Mouse (Mus musculus) neural tube, embryonic 11.5 days (tissue): ENCODE data around the gene Spag7. TPM values are rescaled to one million over a fixed set of nuclear protein-coding genes. Genes with fewer than 3 reads are reported as not detected.

Experiments used
- ATAC-seq: fragments of 200-750 bp; cut with Nextera tagmentation; 2 replicates; pipeline ENCODE4 v1.8.0; 2017; ENCODE audit warnings: moderate number of reproducible peaks, mild to moderate bottlenecking, moderate TSS enrichment, moderate library complexity; ENCODE audit not compliant: insufficient read depth, low FRiP score, low TSS enrichment
- DNase-seq: peaks from one replicate; pipeline ENCODE4 v3.0.0-alpha.2; 2015; ENCODE audit warnings: low spot score
- H3K27ac ChIP-seq: fragments of 300-500 bp; sonication (generic); 2 replicates; pipeline ENCODE4 v1.5.1; 2014; ENCODE audit warnings: low read depth, mild to moderate bottlenecking, low read length
- H3K27me3 ChIP-seq: fragments of 300-500 bp; sonication (generic); 2 replicates; pipeline ENCODE4 v1.6.1; 2014; ENCODE audit warnings: mild to moderate bottlenecking, low read length, mixed read lengths; ENCODE audit not compliant: control insufficient read depth, insufficient read depth
- H3K36me3 ChIP-seq: fragments of 300-500 bp; sonication (generic); 2 replicates; pipeline ENCODE4 v1.6.1; 2014; ENCODE audit warnings: mild to moderate bottlenecking, low read length, moderate library complexity, mixed read lengths; ENCODE audit not compliant: control insufficient read depth, insufficient read depth
- H3K4me1 ChIP-seq: fragments of 300-500 bp; sonication (generic); 2 replicates; pipeline ENCODE4 v1.6.1; 2014; ENCODE audit warnings: low read length, mixed read lengths; ENCODE audit not compliant: control insufficient read depth, insufficient read depth
- H3K4me2 ChIP-seq: fragments of 300-500 bp; sonication (generic); 2 replicates; pipeline ENCODE4 v1.6.1; 2014; ENCODE audit warnings: low read depth, mild to moderate bottlenecking, moderate library complexity
- H3K4me3 ChIP-seq: fragments of 300-500 bp; sonication (generic); 2 replicates; pipeline ENCODE4 v1.5.1; 2014; ENCODE audit warnings: low read depth, low read length
- H3K9ac ChIP-seq: fragments of 300-500 bp; sonication (generic); 2 replicates; pipeline ENCODE4 v1.6.1; 2014; ENCODE audit warnings: mild to moderate bottlenecking, low read length
- H3K9me3 ChIP-seq: fragments of 300-500 bp; sonication (generic); 2 replicates; pipeline ENCODE4 v1.6.1; 2016; ENCODE audit warnings: low read length; ENCODE audit not compliant: control insufficient read depth
- WGBS: fragments of 180-500 bp; shearing (Covaris S2); extraction: QIAGEN DNeasy Blood & Tissue Kit; methylation state at CpG from one replicate; pipeline ENCODE4 v1.1.7; 2014; 5-methylcytosine and 5-hydroxymethylcytosine counted together
- polyA plus RNA-seq: library from polyadenylated mRNA; unstranded; fragments of >200 nt; fragmentation: Nextera tagmentation; extraction: Ambion mirVana; gene quantifications from 2 replicates; pipeline ENCODE4 v1.2.1, GENCODE M21; 2014

The Spag7 gene
- polyA plus RNA-seq, 1 experiment from 2014 or later = 152 TPM

DNA sequence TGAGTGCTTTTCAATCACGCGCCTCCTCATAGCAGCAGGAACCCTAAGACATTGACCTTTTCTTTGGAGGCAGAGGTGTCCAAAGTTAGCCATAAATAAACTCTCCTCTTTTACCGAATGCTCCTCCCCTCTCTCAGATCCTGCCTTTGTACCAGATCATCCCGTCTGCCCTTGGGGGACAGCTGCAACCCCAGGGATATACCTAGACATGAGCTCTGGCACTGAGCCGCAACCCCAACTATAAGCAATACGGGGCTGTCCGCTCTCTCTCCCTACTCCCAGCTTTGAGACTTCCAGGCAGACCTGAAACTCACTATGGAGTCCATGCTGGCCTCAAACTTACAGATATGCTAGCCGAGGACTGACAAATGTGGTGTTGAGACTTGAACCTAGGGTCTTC is 2.5 kb downstream of the Spag7 start:
- Histone ChIP-seq H3K9me3 (no peaks in the 10 kb centered on the region), H3K36me3 (peaks cover 14% of the 10 kb centered on the region; the same call in 1 of the 2 replicates), H3K4me2 (no peak overlapping the region), H3K9ac (no peak overlapping the region), H3K4me1 (peaks cover 8% of the 10 kb centered on the region; the same call in 1 of the 2 replicates), H3K27me3 (no peaks in the 10 kb centered on the region), H3K4me3 (no peak overlapping the region), H3K27ac (no peak overlapping the region)
- WGBS = 94% methylated on average over 8 of the region's 8 CpGs
- DNase-seq = no peak
- ATAC-seq = no peak

GRCm38 (mm10) chr11:70664741-70665140 is 4.5 kb downstream of the Spag7 start:
- H3K4me1 ChIP-seq = 0 out of 2 replicates have a peak, but pooled peaks cover 4% of the 10 kb centered on the region
- no peak for ATAC-seq
- WGBS = 93% methylated on average over 9 of the region's 9 CpGs

GRCm38 (mm10) chr11:70663957-70664356 is 5.3 kb downstream of the Spag7 start:
- H3K4me2 ChIP-seq = no peak overlapping the region
- H3K27ac ChIP-seq = no peak overlapping the region
- ATAC-seq = no peak
- H3K9me3 ChIP-seq = no peaks in the 10 kb centered on the region
- H3K4me1 ChIP-seq = 0 out of 2 replicates have a peak, but pooled peaks cover 4% of the 10 kb centered on the region
- no peak for DNase-seq
- H3K36me3 ChIP-seq = peaks cover 14% of the 10 kb centered on the region; the same call in 1 of the 2 replicates
- WGBS = 93% methylated on average over 6 of the region's 6 CpGs
- H3K9ac ChIP-seq = no peak overlapping the region
- H3K27me3 ChIP-seq = no peaks in the 10 kb centered on the region
- no peak overlapping the region for H3K4me3 ChIP-seq

More at GRCm38 (mm10) chr11:70664741-70665140, 4.5 kb downstream of the Spag7 start:
- Histone ChIP-seq H3K9me3 (no peaks in the 10 kb centered on the region), H3K9ac (no peak overlapping the region), H3K27ac (no peak overlapping the region), H3K36me3 (peaks cover 14% of the 10 kb centered on the region; the same call in 1 of the 2 replicates), H3K4me2 (no peak overlapping the region), H3K27me3 (no peaks in the 10 kb centered on the region), H3K4me3 (no peak overlapping the region)
- DNase-seq = no peak

DNA sequence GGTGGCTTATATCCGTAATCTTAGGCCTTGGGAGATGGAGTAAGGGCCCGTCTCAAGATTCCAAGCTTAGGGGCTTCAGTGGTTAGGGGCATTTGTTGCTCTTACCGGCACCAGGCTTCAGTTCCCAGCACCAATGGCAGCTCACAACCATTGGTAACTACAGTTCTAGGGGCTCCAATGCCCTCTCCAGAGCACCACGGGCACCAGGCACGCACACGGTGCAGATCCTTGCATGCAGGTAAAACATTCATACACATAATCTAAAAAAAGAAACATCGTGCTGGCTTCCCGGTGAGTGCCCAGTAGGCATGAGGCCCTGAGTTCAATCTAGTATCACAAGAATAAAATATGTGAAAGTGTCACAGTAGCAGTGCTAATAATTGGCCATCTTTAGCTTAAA is 6.1 kb downstream of the Spag7 start:
- H3K9me3 ChIP-seq = no peaks in the 10 kb centered on the region
- ATAC-seq (no peak), DNase-seq (no peak)
- no peak overlapping the region for H3K27ac ChIP-seq
- no peak overlapping the region for H3K4me3 ChIP-seq
- no peak overlapping the region for H3K9ac ChIP-seq
- H3K27me3 ChIP-seq = no peaks in the 10 kb centered on the region
- H3K36me3 ChIP-seq = peaks cover 14% of the 10 kb centered on the region; the same call in 1 of the 2 replicates
- no peak overlapping the region for H3K4me2 ChIP-seq
- WGBS = 93% methylated on average over 8 of the region's 8 CpGs
- H3K4me1 ChIP-seq = 0 out of 2 replicates have a peak, but pooled peaks cover 4% of the 10 kb centered on the region

DNA sequence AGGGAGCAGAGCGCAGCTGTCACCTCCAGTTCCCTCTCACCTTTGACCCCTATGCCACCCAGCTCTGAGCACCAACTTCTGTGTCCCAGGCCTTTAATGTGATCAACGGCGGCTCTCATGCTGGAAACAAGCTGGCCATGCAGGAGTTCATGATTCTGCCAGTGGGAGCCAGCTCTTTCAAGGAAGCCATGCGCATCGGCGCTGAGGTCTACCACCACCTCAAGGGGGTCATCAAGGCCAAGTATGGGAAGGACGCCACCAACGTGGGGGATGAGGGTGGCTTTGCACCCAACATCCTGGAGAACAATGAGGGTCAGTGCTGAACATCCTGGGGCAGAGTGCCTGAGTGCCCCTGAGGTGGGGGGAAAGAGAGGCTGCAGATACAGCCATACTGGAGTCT is 8.6 kb downstream of the Spag7 start:
- no peaks in the 10 kb centered on the region for H3K9me3 ChIP-seq
- peaks cover 14% of the 10 kb centered on the region; the same call in 1 of the 2 replicates for H3K36me3 ChIP-seq
- WGBS = 85% methylated on average over 8 of the region's 8 CpGs
- H3K9ac ChIP-seq = no peak overlapping the region
- no peak overlapping the region for H3K4me2 ChIP-seq
- no peaks in the 10 kb centered on the region for H3K27me3 ChIP-seq
- H3K4me3 ChIP-seq = no peak overlapping the region
- no peak overlapping the region for H3K27ac ChIP-seq
- no peak for ATAC-seq
- DNase-seq = no peak
- H3K4me1 ChIP-seq = peaks cover 9% of the 10 kb centered on the region

DNA sequence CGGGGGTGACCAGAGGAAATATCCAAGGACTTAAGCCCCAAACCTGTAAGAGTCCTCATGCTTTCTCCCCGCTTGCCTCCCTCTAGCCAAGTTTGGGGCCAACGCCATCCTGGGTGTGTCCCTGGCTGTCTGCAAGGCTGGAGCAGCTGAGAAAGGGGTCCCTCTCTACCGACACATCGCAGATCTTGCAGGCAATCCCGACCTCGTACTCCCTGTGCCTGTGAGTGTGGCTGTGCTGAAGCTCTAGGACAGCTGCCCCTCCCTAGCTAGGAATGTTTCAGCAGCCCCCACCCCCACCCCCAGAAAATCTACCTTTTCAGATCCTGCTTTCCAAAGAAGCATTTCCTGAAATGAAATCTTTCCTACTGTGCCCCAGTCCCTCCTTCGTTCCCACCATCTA is 10.3 kb downstream of the Spag7 start:
- Histone ChIP-seq H3K27ac (no peak overlapping the region), H3K4me3 (no peak overlapping the region), H3K36me3 (peaks cover 6% of the 10 kb centered on the region; the same call in 1 of the 2 replicates), H3K9me3 (no peaks in the 10 kb centered on the region), H3K27me3 (no peaks in the 10 kb centered on the region), H3K9ac (no peak overlapping the region), H3K4me2 (no peak overlapping the region), H3K4me1 (peaks cover 9% of the 10 kb centered on the region)
- ATAC-seq = no peak
- no peak for DNase-seq
- WGBS = 81% methylated on average over 8 of the region's 8 CpGs

- H3K27ac ChIP-seq = no peak overlapping the region
- ATAC-seq = no peak
- 88% methylated on average over 5 of the region's 5 CpGs for WGBS
- H3K4me3 ChIP-seq = no peak overlapping the region
- H3K27me3 ChIP-seq = no peaks in the 10 kb centered on the region
- DNase-seq = no peak
- peaks cover 9% of the 10 kb centered on the region for H3K4me1 ChIP-seq
- peaks cover 6% of the 10 kb centered on the region; the same call in 1 of the 2 replicates for H3K36me3 ChIP-seq
- H3K9ac ChIP-seq = no peak overlapping the region
- H3K9me3 ChIP-seq = no peaks in the 10 kb centered on the region
- no peak overlapping the region for H3K4me2 ChIP-seq
These were observed 10.7 kb downstream of the Spag7 start for GRCm38 (mm10) chr11:70658521-70658920.

DNA sequence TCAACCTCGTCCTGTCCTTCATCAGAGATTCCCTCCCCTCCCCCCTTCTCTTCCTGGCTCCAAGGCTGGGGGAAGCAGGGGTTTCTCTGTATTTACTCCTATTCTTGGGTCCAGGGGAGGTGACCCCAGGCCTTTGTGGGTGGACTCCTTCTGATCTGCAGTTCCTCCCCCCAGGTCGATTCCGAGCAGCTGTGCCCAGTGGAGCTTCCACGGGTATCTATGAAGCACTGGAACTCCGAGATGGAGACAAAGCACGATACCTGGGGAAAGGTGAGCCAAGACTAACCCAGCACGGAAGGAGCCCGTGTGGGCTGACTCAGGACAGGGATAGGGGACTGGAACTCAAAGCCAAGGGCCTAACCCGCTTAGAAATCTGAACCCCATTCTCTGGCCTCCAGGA is 11.2 kb downstream of the Spag7 start:
- DNase-seq = no peak
- Histone ChIP-seq H3K27me3 (no peaks in the 10 kb centered on the region), H3K27ac (no peak overlapping the region), H3K9me3 (no peaks in the 10 kb centered on the region), H3K4me2 (no peak overlapping the region), H3K4me1 (peaks cover 10% of the 10 kb centered on the region), H3K4me3 (no peak overlapping the region), H3K36me3 (0 out of 2 replicates have a peak, but pooled peaks cover 6% of the 10 kb centered on the region), H3K9ac (no peak overlapping the region)
- ATAC-seq = no peak
- 55% methylated on average over 9 of the region's 9 CpGs for WGBS

- Histone ChIP-seq H3K9ac (no peak overlapping the region), H3K9me3 (no peaks in the 10 kb centered on the region), H3K4me1 (peaks cover 14% of the 10 kb centered on the region), H3K4me2 (peak overlapping the region; percentile 24), H3K4me3 (no peak overlapping the region), H3K27me3 (no peaks in the 10 kb centered on the region), H3K36me3 (peaks cover 2% of the 10 kb centered on the region; the same call in 1 of the 2 replicates), H3K27ac (no peak overlapping the region)
- 51% methylated on average over 6 of the region's 6 CpGs for WGBS
- ATAC-seq (no peak), DNase-seq (no peak)
These were observed 11.6 kb downstream of the Spag7 start for GRCm38 (mm10) chr11:70657573-70657972.
